Mouse (Mus musculus): ENCODE results near the gene Wdr1.

- no peak for TF ChIP-seq MXI1 (IDR thresholded peaks at IDR 0.05; ENCODE audit: low read depth, low read length)
- TF ChIP-seq CTCF (conservative IDR thresholded peaks at IDR 0.05 in 1 of 2, IDR thresholded peaks at IDR 0.05 in 1 of 2; ENCODE audit: low read depth in 2 of 2, low read length in 2 of 2), result no peak
- no peak for TF ChIP-seq EP300 (IDR thresholded peaks at IDR 0.05; ENCODE audit: low read length)
- TF ChIP-seq USF2 (conservative IDR thresholded peaks at IDR 0.05; ENCODE audit: low read depth, low read length), result no peak
- no peak for TF ChIP-seq ZNF384 (IDR thresholded peaks at IDR 0.05; ENCODE audit: low read depth, low read length)
- TF ChIP-seq MAX (IDR thresholded peaks at IDR 0.05; ENCODE audit: low read length), result no peak
- TF ChIP-seq HCFC1 (IDR thresholded peaks at IDR 0.05; ENCODE audit: low read depth, low read length), result no peak
- no peak for TF ChIP-seq POLR2A (IDR thresholded peaks at IDR 0.05; ENCODE audit: low read depth, low read length)
Observed at GRCm38 (mm10) chr5:38557811-38558210, 5.2 kb downstream of the Wdr1 start.
